Mouse (Mus musculus) frontal cortex, postnatal 10 days (tissue): ENCODE measurements around the gene Tmem246.

ENCODE experiments used
- DNase-seq, 2 experiments: peaks; one replicate each; pipeline ENCODE4 v3.0.0; 2022; ENCODE audit warnings: low spot score in 2 of 2, mixed read lengths in 1 of 2

Tmem246 gene

GRCm38 (mm10) chr4:49581256-49581655 lies 16.4 kb downstream of the Tmem246 start:
- no peak for DNase-seq

GRCm38 (mm10) chr4:49572194-49572593 lies 25.5 kb downstream of the Tmem246 start:
- no peak for DNase-seq

GRCm38 (mm10) chr4:49567613-49568012 lies 30.1 kb downstream of the Tmem246 start:
- peak; percentile 31 to 49 for DNase-seq

- peak in 1 of 2 experiments; percentile 26 for DNase-seq
Observed at GRCm38 (mm10) chr4:49559915-49560772, 37.5 kb downstream of the Tmem246 start.

- no peak for DNase-seq
Observed at GRCm38 (mm10) chr4:49558181-49558580, 39.5 kb downstream of the Tmem246 start.

GRCm38 (mm10) chr4:49557375-49557774 lies 40.3 kb downstream of the Tmem246 start:
- no peak for DNase-seq

- DNase-seq: no peak
Observed at GRCm38 (mm10) chr4:49553380-49553779, 44.3 kb downstream of the Tmem246 start.

GRCm38 (mm10) chr4:49549383-49549782 lies 48.3 kb downstream of the Tmem246 start, which contains the start of gene Aldob:
Gene Aldob (minus strand): TSS chr4:49549546.
- DNase-seq: no peak

GRCm38 (mm10) chr4:49547544-49548219 lies 50.0 kb downstream of the Tmem246 start:
- DNase-seq: no peak

GRCm38 (mm10) chr4:49546873-49547543 lies 50.7 kb downstream of the Tmem246 start:
- DNase-seq: no peak

- DNase-seq: no peak
Observed at GRCm38 (mm10) chr4:49546026-49546425, 51.6 kb downstream of the Tmem246 start.

- DNase-seq: no peak
Observed at GRCm38 (mm10) chr4:49540966-49541365, 56.7 kb downstream of the Tmem246 start.

GRCm38 (mm10) chr4:49539665-49540064 lies 58.0 kb downstream of the Tmem246 start:
- no peak for DNase-seq

- no peak for DNase-seq
Observed at GRCm38 (mm10) chr4:49536671-49537070, 61.0 kb downstream of the Tmem246 start.

- no peak for DNase-seq
Observed at GRCm38 (mm10) chr4:49535675-49536294, 61.9 kb downstream of the Tmem246 start.

- no peak for DNase-seq
Observed at GRCm38 (mm10) chr4:49535036-49535435, 62.6 kb downstream of the Tmem246 start.
